ENCODE assay signal across 16 mouse cellular contexts in genomic region chr11:5766019-5766418, GRCm38 (mm10).
"Had no signal": no experiment of that assay in that cellular context is flagged by ENCODE, and none has a peak within 500 bp of the region (broad histone marks: within the 10 kb centered on the region; RNA-seq: fewer than 3 reads in every experiment).

No protein-coding gene starts in this region.

- DNase-seq: retina, postnatal 1 day; right cerebral cortex, adult 18-20 months; right cerebral cortex, postnatal 14 days; right cerebral cortex, postnatal 25 days; right cerebral cortex, postnatal 4 days; spleen, adult 18-20 months; thymus, adult 18-20 months; thymus, adult 2 months; thymus, postnatal 14 days; thymus, postnatal 25 days; thymus, postnatal 36 days; thymus, postnatal 4 days had no signal

- H3K9me3 ChIP-seq: neural tube, embryonic 13.5 days; neural tube, embryonic 15.5 days; stomach, embryonic 15.5 days had no signal

- H3K4me3 ChIP-seq: neural tube, embryonic 13.5 days; neural tube, embryonic 15.5 days; stomach, embryonic 15.5 days had no signal

- H3K27ac ChIP-seq: neural tube, embryonic 13.5 days; neural tube, embryonic 15.5 days; stomach, embryonic 15.5 days; stomach, postnatal 0 days had no signal

- H3K9ac ChIP-seq: neural tube, embryonic 15.5 days; stomach, embryonic 15.5 days had no signal

- H3K4me2 ChIP-seq: neural tube, embryonic 13.5 days; neural tube, embryonic 15.5 days; stomach, embryonic 15.5 days had no signal

- H3K27me3 ChIP-seq: neural tube, embryonic 13.5 days; neural tube, embryonic 15.5 days; stomach, embryonic 15.5 days had no signal

- H3K4me1 ChIP-seq: stomach, embryonic 15.5 days had no signal
